Mouse (Mus musculus) MEL (cell line): ENCODE data around the gene Prickle1. TPM values are rescaled to one million over a fixed set of nuclear protein-coding genes. Genes with fewer than 3 reads are reported as not detected.

ENCODE experiments used
- DNase-seq: peaks from one replicate; pipeline ENCODE4 v3.0.0; 2011; ENCODE audit warnings: low read depth, low spot score
- H3K27ac ChIP-seq: 2 replicates; pipeline ENCODE4 v1.5.1; 2012; ENCODE audit warnings: low read depth, mild to moderate bottlenecking, control low read depth, low read length, moderate library complexity; ENCODE audit not compliant: control insufficient read depth
- H3K27me3 ChIP-seq, 2 experiments: fragments of 150-350 bp in 1 of 2; sonication (generic) in 1 of 2; 2 replicates each; pipeline ENCODE4 v1.6.1; 2012; ENCODE audit warnings: low read length in 2 of 2, mild to moderate bottlenecking in 2 of 2, improper control_type of control experiment in 1 of 2, moderate library complexity in 1 of 2; ENCODE audit not compliant: insufficient read depth in 2 of 2, control insufficient read depth in 1 of 2
- H3K36me3 ChIP-seq, 2 experiments: 2 replicates each; pipeline ENCODE4 v1.6.1; 2012 to 2014; ENCODE audit warnings: low read length in 2 of 2, improper control_type of control experiment in 1 of 2, inconsistent platforms in 1 of 2, mild to moderate bottlenecking in 1 of 2; ENCODE audit not compliant: insufficient read depth in 2 of 2, control insufficient read depth in 1 of 2
- H3K4me1 ChIP-seq, 2 experiments: fragments of 150-350 bp in 1 of 2; sonication (generic) in 1 of 2; 2 replicates each; pipeline ENCODE4 v1.6.1; 2012; ENCODE audit warnings: low read length in 2 of 2, improper control_type of control experiment in 1 of 2, mild to moderate bottlenecking in 1 of 2; ENCODE audit not compliant: insufficient read depth in 2 of 2, control insufficient read depth in 1 of 2
- H3K4me3 ChIP-seq, 2 experiments: fragments of 150-350 bp in 1 of 2; sonication (generic) in 1 of 2; 2 replicates each; pipeline ENCODE4 v1.5.1; 2012; ENCODE audit warnings: low read depth in 2 of 2, low read length in 2 of 2, mild to moderate bottlenecking in 2 of 2, moderate library complexity in 2 of 2, control low read depth in 1 of 2, improper control_type of control experiment in 1 of 2; ENCODE audit not compliant: control insufficient read depth in 1 of 2, insufficient read depth in 1 of 2
- H3K79me2 ChIP-seq: 2 replicates; pipeline ENCODE4 v1.6.1; 2012; ENCODE audit warnings: mild to moderate bottlenecking, low read length, moderate library complexity; ENCODE audit not compliant: control insufficient read depth, poor library complexity, insufficient read depth
- H3K9ac ChIP-seq: 2 replicates; pipeline ENCODE4 v1.6.1; 2012; ENCODE audit warnings: low read depth, mild to moderate bottlenecking, control low read depth, low read length, moderate library complexity; ENCODE audit not compliant: control insufficient read depth, poor library complexity, severe bottlenecking
- H3K9me3 ChIP-seq: fragments of 150-350 bp; sonication (generic); replicated peaks from 2 replicates; pipeline ENCODE4 v1.6.1; 2012; ENCODE audit warnings: mild to moderate bottlenecking, low read length, improper control_type of control experiment, moderate library complexity; ENCODE audit not compliant: insufficient read depth
- CHD2 ChIP-seq: IDR thresholded peaks from 2 replicates; pipeline ENCODE4 v1.6.1; 2011; ENCODE audit warnings: low read length, improper control_type of control experiment
- ELF1 ChIP-seq: IDR thresholded peaks from 2 replicates; pipeline ENCODE4 v1.6.1; 2014; ENCODE audit warnings: low read depth, mild to moderate bottlenecking, inconsistent platforms, low read length, improper control_type of control experiment, moderate library complexity
- EP300 ChIP-seq, 2 experiments: IDR thresholded peaks; 2 replicates each; pipeline ENCODE4 v1.6.1; 2011; ENCODE audit warnings: improper control_type of control experiment in 2 of 2, low read length in 2 of 2, low read depth in 1 of 2, mild to moderate bottlenecking in 1 of 2
- ETS1 ChIP-seq: IDR thresholded peaks from 2 replicates; pipeline ENCODE4 v1.6.1; 2012; ENCODE audit warnings: low read depth, mild to moderate bottlenecking, inconsistent platforms, low read length, improper control_type of control experiment, moderate library complexity
- HCFC1 ChIP-seq: IDR thresholded peaks from 2 replicates; pipeline ENCODE4 v1.6.1; 2012; ENCODE audit warnings: low read depth, mild to moderate bottlenecking, inconsistent platforms, low read length, improper control_type of control experiment, moderate library complexity
- MAZ ChIP-seq: IDR thresholded peaks from 2 replicates; pipeline ENCODE4 v1.6.1; 2012; ENCODE audit warnings: low read depth, mild to moderate bottlenecking, inconsistent platforms, low read length, improper control_type of control experiment
- MEF2A ChIP-seq: IDR thresholded peaks from 2 replicates; pipeline ENCODE4 v1.6.1; 2014; ENCODE audit warnings: low read depth, mild to moderate bottlenecking, inconsistent platforms, low read length, improper control_type of control experiment; ENCODE audit not compliant: poor library complexity, insufficient replicate concordance, severe bottlenecking; ENCODE audit errors: extremely low read depth
- MYC ChIP-seq: IDR thresholded peaks from 2 replicates; pipeline ENCODE4 v1.6.1; 2011; ENCODE audit warnings: low read depth, mild to moderate bottlenecking, low read length, improper control_type of control experiment, moderate library complexity
- NRF1 ChIP-seq: IDR thresholded peaks from 2 replicates; pipeline ENCODE4 v1.6.1; 2014; ENCODE audit warnings: low read depth, mild to moderate bottlenecking, inconsistent platforms, low read length, improper control_type of control experiment, moderate library complexity; ENCODE audit not compliant: poor library complexity, insufficient read depth, severe bottlenecking
- POLR2A ChIP-seq, 2 experiments: IDR thresholded peaks; 2 replicates each; pipeline ENCODE4 v1.6.1; 2011 to 2012; ENCODE audit warnings: low read length in 2 of 2, mild to moderate bottlenecking in 2 of 2, control low read depth in 1 of 2, improper control_type of control experiment in 1 of 2, low read depth in 1 of 2, moderate library complexity in 1 of 2; ENCODE audit not compliant: control insufficient read depth in 1 of 2, insufficient read depth in 1 of 2, poor library complexity in 1 of 2
- SMC3 ChIP-seq: IDR thresholded peaks from 2 replicates; pipeline ENCODE4 v1.6.1; 2011; ENCODE audit warnings: low read depth, low read length, improper control_type of control experiment
- TAL1 ChIP-seq: IDR thresholded peaks from 2 replicates; pipeline ENCODE4 v1.6.1; 2012; ENCODE audit warnings: mild to moderate bottlenecking, inconsistent platforms, low read length, moderate library complexity, mixed read lengths
- TBP ChIP-seq: IDR thresholded peaks from 2 replicates; pipeline ENCODE4 v1.8.0; 2011; ENCODE audit warnings: low read depth, low read length, improper control_type of control experiment
- UBTF ChIP-seq: IDR thresholded peaks from 2 replicates; pipeline ENCODE4 v1.6.1; 2012; ENCODE audit warnings: low read depth, mild to moderate bottlenecking, inconsistent platforms, low read length, improper control_type of control experiment, moderate library complexity, borderline replicate concordance; ENCODE audit not compliant: insufficient read depth
- USF1 ChIP-seq: IDR thresholded peaks from 2 replicates; pipeline ENCODE4 v1.6.1; 2014; ENCODE audit warnings: low read depth, mild to moderate bottlenecking, inconsistent platforms, low read length, improper control_type of control experiment, moderate library complexity
- USF2 ChIP-seq, 2 experiments: IDR thresholded peaks; 2 replicates each; pipeline ENCODE4 v1.6.1; 2011 to 2012; ENCODE audit warnings: improper control_type of control experiment in 2 of 2, low read length in 2 of 2, borderline replicate concordance in 1 of 2, inconsistent platforms in 1 of 2, low read depth in 1 of 2, mild to moderate bottlenecking in 1 of 2; ENCODE audit not compliant: insufficient read depth in 1 of 2
- ZKSCAN1 ChIP-seq: IDR thresholded peaks from 2 replicates; pipeline ENCODE4 v1.6.1; 2012; ENCODE audit warnings: low read depth, mild to moderate bottlenecking, inconsistent platforms, low read length, improper control_type of control experiment, moderate library complexity
- polyA plus RNA-seq, 2 experiments: library from polyadenylated mRNA; stranded (reverse) in 1 of 2; unstranded in 1 of 2; fragments of >175 nt in 1 of 2; fragments of >200 nt in 1 of 2; gene quantifications; 2 replicates each; pipeline versions ENCODE4 v1.2.1 to v1.2.4; 2012; ENCODE audit warnings: low replicate concordance in 2 of 2, low read depth in 1 of 2; ENCODE audit not compliant: insufficient read length in 2 of 2, insufficient read depth in 1 of 2, missing spikeins in 1 of 2
- total RNA-seq: library from RNA; depleted of rRNA; stranded (reverse); fragments of 300-350 nt; gene quantifications from 2 replicates; pipeline ENCODE4 v1.2.3, GENCODE M21; 2012

Prickle1 gene
- total and polyA plus RNA-seq, 3 experiments: 0.08 TPM; not detected in 2

DNA sequence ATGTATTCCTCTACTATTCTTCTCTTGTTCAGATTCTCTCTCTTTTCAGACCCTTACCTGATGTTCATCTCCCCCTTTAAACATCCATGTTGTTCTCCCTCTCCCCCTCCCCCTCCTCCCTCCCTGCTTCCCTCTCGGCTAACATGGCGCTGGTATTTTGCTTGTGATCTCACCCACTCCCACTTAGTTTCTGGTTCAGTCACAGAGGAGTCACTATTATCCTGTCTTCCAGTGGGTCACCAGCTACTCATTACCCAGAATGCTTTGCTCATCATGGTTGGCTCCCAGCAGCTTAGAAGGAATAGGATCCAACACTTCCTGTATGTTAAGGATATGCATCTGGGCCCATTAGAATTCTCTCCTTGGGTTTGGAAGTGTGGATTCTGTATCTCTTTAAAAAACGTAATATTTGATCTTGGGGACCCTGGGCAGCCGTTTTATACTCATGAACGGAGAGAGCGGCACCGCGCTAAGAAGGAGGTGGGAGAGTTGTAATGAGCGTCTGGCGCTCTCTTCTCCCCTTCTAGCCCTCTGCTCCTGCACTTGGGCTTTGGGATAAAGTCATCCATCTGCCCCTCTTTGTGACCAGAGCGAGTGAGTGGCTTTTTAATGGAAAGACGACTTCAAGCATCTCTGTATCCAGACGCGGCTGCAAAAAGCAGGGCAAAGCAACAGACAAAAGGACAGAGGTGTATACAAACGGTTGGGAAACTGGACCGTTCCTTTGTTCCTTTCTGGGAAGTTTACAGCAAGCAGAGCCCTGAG lies 16.0 kb upstream of the Prickle1 start:
- DNase-seq: no peak

DNA sequence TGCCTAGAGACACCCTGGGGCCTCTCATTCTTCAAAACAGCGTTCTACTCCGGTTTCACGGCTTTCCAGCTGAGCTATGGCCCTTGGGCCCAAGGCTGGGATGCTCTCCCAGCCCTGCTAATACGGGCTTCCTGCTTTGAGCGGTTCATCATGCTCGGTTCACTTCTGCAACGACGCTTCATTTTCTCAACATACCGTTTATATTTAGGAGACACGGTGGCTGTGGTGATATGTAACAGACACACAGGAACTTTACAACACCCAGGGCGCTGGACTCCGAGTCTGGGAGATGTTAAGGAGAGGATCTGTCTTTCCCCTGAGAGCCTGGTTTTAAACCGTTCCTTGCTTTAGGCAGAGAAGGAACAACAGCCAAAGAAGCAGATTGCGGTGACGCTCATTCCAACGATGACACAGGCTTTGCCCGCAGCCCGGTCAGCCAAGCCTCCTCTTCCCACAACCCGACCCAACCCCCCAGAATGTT lies 15.1 kb upstream of the Prickle1 start:
- H3K79me2 ChIP-seq: no peaks in the 10 kb centered on the region
- DNase-seq: no peak
- TF ChIP-seq MAZ: no peak
- TF ChIP-seq POLR2A (IDR thresholded peaks at IDR 0.05; ENCODE audit: control insufficient read depth in 1 of 2, insufficient read depth in 1 of 2, low read depth in 1 of 2, low read length in 2 of 2, poor library complexity in 1 of 2): no peak
- no peak for TF ChIP-seq ETS1
- TF ChIP-seq MEF2A: no peak
- TF ChIP-seq USF1: no peak
- TF ChIP-seq UBTF: no peak
- no peak for TF ChIP-seq ELF1
- H3K9ac ChIP-seq: no peak overlapping the region
- no peak overlapping the region for H3K27ac ChIP-seq
- H3K27me3 ChIP-seq: no peaks in the 10 kb centered on the region
- no peaks in the 10 kb centered on the region for H3K4me1 ChIP-seq
- H3K4me3 ChIP-seq: no peak overlapping the region
- no peaks in the 10 kb centered on the region for H3K9me3 ChIP-seq
- H3K36me3 ChIP-seq: no peaks in the 10 kb centered on the region

More for the DNA sequence above, 16.0 kb upstream of the Prickle1 start:
- H3K27ac ChIP-seq: no peak overlapping the region
- no peaks in the 10 kb centered on the region for H3K4me1 ChIP-seq
- TF ChIP-seq EP300 (IDR thresholded peaks at IDR 0.05; ENCODE audit: low read depth in 1 of 2, low read length in 2 of 2) (no peak), TAL1 (no peak), CHD2 (no peak), ZKSCAN1 (no peak), NRF1 (no peak), MYC (no peak), ETS1 (no peak), TBP (no peak), HCFC1 (no peak), MAZ (no peak), USF2 (IDR thresholded peaks at IDR 0.05; ENCODE audit: borderline replicate concordance in 1 of 2, insufficient read depth in 1 of 2, low read depth in 1 of 2, low read length in 2 of 2) (no peak), SMC3 (no peak)
- no peaks in the 10 kb centered on the region for H3K79me2 ChIP-seq
- H3K9ac ChIP-seq: no peak overlapping the region
- H3K4me3 ChIP-seq: no peak overlapping the region
- no peaks in the 10 kb centered on the region for H3K36me3 ChIP-seq
- no peaks in the 10 kb centered on the region for H3K27me3 ChIP-seq
- H3K9me3 ChIP-seq: no peaks in the 10 kb centered on the region
